In the genomic region with DNA sequence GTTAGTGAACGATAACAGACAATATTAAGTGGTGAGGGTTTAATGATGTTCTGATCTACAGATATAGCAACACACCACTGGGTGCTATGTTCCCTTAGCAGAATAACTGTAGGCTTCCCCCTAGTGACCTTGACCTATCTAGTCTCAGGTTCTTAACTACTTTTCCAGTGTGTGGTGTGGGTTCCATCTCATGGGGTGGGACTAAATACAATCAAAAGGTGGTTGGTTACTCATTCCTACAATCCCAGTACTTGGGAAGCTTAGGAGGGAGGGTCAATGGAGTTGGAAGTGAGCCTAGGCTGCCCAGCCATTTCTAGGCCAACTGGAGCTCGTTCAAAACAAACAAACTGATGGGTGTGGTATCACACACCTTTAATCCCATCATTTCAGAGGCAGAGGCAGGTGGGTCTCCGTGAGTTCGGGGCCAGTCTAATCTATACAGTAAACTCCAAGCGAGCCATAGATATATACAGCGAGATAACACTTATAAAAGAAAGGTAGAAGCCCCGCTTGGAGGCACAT, we compare ENCODE assay signal across 19 mouse cellular contexts.
DNase-seq lines count a peak whose midpoint lies in the region; ATAC-seq and TF ChIP-seq lines count a peak whose summit lies in the region.
"Had no signal": no experiment of that assay in that cellular context is flagged by ENCODE, and none has a peak within 500 bp of the region (broad histone marks: within the 10 kb centered on the region; RNA-seq: fewer than 3 reads in every experiment).

No protein-coding gene starts in this region.

- no peaks in the 10 kb centered on the region for H3K36me3 ChIP-seq in lung, embryonic 15.5 days
- no peaks in the 10 kb centered on the region for H3K36me3 ChIP-seq in lung, postnatal 0 days (ENCODE audit: insufficient read depth, low read length)
- H3K36me3 ChIP-seq in intestine, postnatal 0 days (ENCODE audit: control insufficient read depth, insufficient read depth): no peaks in the 10 kb centered on the region
- H3K36me3 ChIP-seq in stomach, embryonic 16.5 days (ENCODE audit: control insufficient read depth, insufficient read depth, low read length): no peaks in the 10 kb centered on the region
- H3K36me3 ChIP-seq: G1E; heart, embryonic 15.5 days; hindbrain, embryonic 10.5 days had no signal

- DNase-seq in lung, postnatal 0 days (ENCODE audit: low spot score): no peak
- DNase-seq in kidney, postnatal 14 days: peak; percentile 59
- no peak for DNase-seq in adrenal gland, postnatal 14 days
- DNase-seq in spleen, postnatal 4 days (ENCODE audit: low spot score in 2 of 2): no peak
- DNase-seq: adrenal gland, adult 2 months; cerebellum, adult 18-20 months; cerebellum, postnatal 36 days; heart, adult 18-20 months; layer of hippocampus, adult 9-11 months; lung, embryonic 14.5 days; thymus, postnatal 36 days had no signal

- WGBS in lung, embryonic 15.5 days: 82% methylated on average over 7 of the region's 7 CpGs
- WGBS in lung, postnatal 0 days: 86% methylated on average over 7 of the region's 7 CpGs
- 51% methylated on average over 7 of the region's 7 CpGs for WGBS in intestine, postnatal 0 days
- 73% methylated on average over 7 of the region's 7 CpGs for WGBS in stomach, embryonic 16.5 days

- peaks cover 38% of the 10 kb centered on the region for H3K4me1 ChIP-seq in lung, embryonic 15.5 days
- no peaks in the 10 kb centered on the region for H3K4me1 ChIP-seq in lung, postnatal 0 days (ENCODE audit: insufficient read depth, low read depth, low read length)
- peaks cover 3% of the 10 kb centered on the region; the same call in 1 of the 2 replicates for H3K4me1 ChIP-seq in intestine, postnatal 0 days (replicated peaks; ENCODE audit: control insufficient read depth, insufficient read depth, low read length)
- H3K4me1 ChIP-seq in stomach, embryonic 16.5 days (ENCODE audit: control insufficient read depth, insufficient read depth, low read length): peaks cover 28% of the 10 kb centered on the region
- H3K4me1 ChIP-seq: forebrain, embryonic 13.5 days had no signal

- H3K9ac ChIP-seq in lung, embryonic 15.5 days: no peak overlapping the region
- H3K9ac ChIP-seq in lung, postnatal 0 days (replicated peaks; ENCODE audit: low read depth): no peak overlapping the region
- H3K9ac ChIP-seq in intestine, postnatal 0 days (ENCODE audit: low read depth, low read length): 0 out of 2 replicates have a peak overlapping the region, but pooled peaks have one; percentile 19
- H3K9ac ChIP-seq in stomach, embryonic 16.5 days (ENCODE audit: low read length): no peak overlapping the region
- H3K9ac ChIP-seq: forebrain, embryonic 13.5 days; heart, embryonic 15.5 days; lung, embryonic 14.5 days had no signal

- no peak for ATAC-seq in lung, embryonic 15.5 days (ENCODE audit: borderline replicate concordance, extremely low read depth, low FRiP score, low TSS enrichment)
- ATAC-seq in lung, postnatal 0 days: no peak
- ATAC-seq in intestine, postnatal 0 days: no peak
- ATAC-seq in stomach, embryonic 16.5 days (ENCODE audit: insufficient read depth, low FRiP score): no peak
- ATAC-seq: forebrain, embryonic 13.5 days; midbrain, embryonic 16.5 days had no signal

- 0 out of 2 replicates have a peak overlapping the region, but pooled peaks have one; percentile 10 for H3K4me2 ChIP-seq in lung, embryonic 15.5 days
- H3K4me2 ChIP-seq in lung, postnatal 0 days (replicated peaks; ENCODE audit: low read depth, low read length): no peak overlapping the region
- H3K4me2 ChIP-seq in intestine, postnatal 0 days (replicated peaks; ENCODE audit: low read depth): peak overlapping the region; percentile 58
- peak overlapping the region; percentile 50 for H3K4me2 ChIP-seq in stomach, embryonic 16.5 days (ENCODE audit: low read depth, low read length)
- H3K4me2 ChIP-seq: forebrain, embryonic 13.5 days; heart, embryonic 15.5 days had no signal

- H3K4me3 ChIP-seq in lung, embryonic 15.5 days: no peak overlapping the region
- H3K4me3 ChIP-seq in lung, postnatal 0 days (ENCODE audit: low read depth, low read length): no peak overlapping the region
- peak overlapping the region; percentile 35 for H3K4me3 ChIP-seq in intestine, postnatal 0 days (ENCODE audit: low read depth, low read length)
- peak overlapping the region; percentile 51 for H3K4me3 ChIP-seq in stomach, embryonic 16.5 days (replicated peaks; ENCODE audit: low read length)
- H3K4me3 ChIP-seq: forebrain, embryonic 13.5 days; heart, embryonic 15.5 days; hindbrain, embryonic 10.5 days had no signal

- H3K27ac ChIP-seq in lung, embryonic 15.5 days: peak overlapping the region; percentile 87; the same call in 1 of the 2 replicates
- H3K27ac ChIP-seq in lung, postnatal 0 days (ENCODE audit: low read length): no peak overlapping the region
- peak overlapping the region; percentile 86 for H3K27ac ChIP-seq in intestine, postnatal 0 days (ENCODE audit: low read depth, low read length)
- H3K27ac ChIP-seq in stomach, embryonic 16.5 days (ENCODE audit: low read length): peak overlapping the region; percentile 86
- H3K27ac ChIP-seq: forebrain, embryonic 13.5 days; hindbrain, embryonic 10.5 days had no signal

- TF ChIP-seq EP300 in lung, postnatal 0 days (IDR thresholded peaks at IDR 0.05): no peak

- TF ChIP-seq CTCF in lung, postnatal 0 days (IDR thresholded peaks at IDR 0.05): no peak
- TF ChIP-seq CTCF in intestine, postnatal 0 days (IDR thresholded peaks at IDR 0.05; ENCODE audit: low read depth): no peak

- H3K9me3 ChIP-seq in lung, embryonic 15.5 days: no peaks in the 10 kb centered on the region
- no peaks in the 10 kb centered on the region for H3K9me3 ChIP-seq in lung, postnatal 0 days (ENCODE audit: low read length)
- no peaks in the 10 kb centered on the region for H3K9me3 ChIP-seq in intestine, postnatal 0 days (ENCODE audit: control insufficient read depth)
- no peaks in the 10 kb centered on the region for H3K9me3 ChIP-seq in stomach, embryonic 16.5 days (replicated peaks; ENCODE audit: control insufficient read depth, low read length)
- H3K9me3 ChIP-seq: forebrain, embryonic 13.5 days; heart, embryonic 15.5 days; hindbrain, embryonic 10.5 days had no signal

- H3K27me3 ChIP-seq in lung, embryonic 15.5 days: no peaks in the 10 kb centered on the region
- no peaks in the 10 kb centered on the region for H3K27me3 ChIP-seq in lung, postnatal 0 days (replicated peaks; ENCODE audit: insufficient read depth, low read length)
- no peaks in the 10 kb centered on the region for H3K27me3 ChIP-seq in intestine, postnatal 0 days (replicated peaks; ENCODE audit: control insufficient read depth, insufficient read depth, low read length)
- H3K27me3 ChIP-seq in stomach, embryonic 16.5 days (ENCODE audit: control insufficient read depth, insufficient read depth, low read length): no peaks in the 10 kb centered on the region
- H3K27me3 ChIP-seq: forebrain, embryonic 13.5 days; heart, embryonic 15.5 days had no signal

Comparison
In these comparisons a context has a peak if more than half of its experiments do, and no peak if none do; other contexts are left out.
1. H3K4me3 ChIP-seq: peak in intestine, postnatal 0 days (single experiment) and stomach, embryonic 16.5 days (single experiment); none in lung, embryonic 15.5 days (single experiment) and lung, postnatal 0 days (single experiment).